21 mouse cellular contexts compared by ENCODE assay signal in genomic region chr10:84498867-84499266, GRCm38 (mm10). TPM values are rescaled to one million over a fixed set of nuclear protein-coding genes. Genes with fewer than 3 reads are reported as not detected.
DNase-seq lines count a peak whose midpoint lies in the region; ATAC-seq lines count a peak whose summit lies in the region.
"Had no signal": no experiment of that assay in that cellular context is flagged by ENCODE, and none has a peak within 500 bp of the region (broad histone marks: within the 10 kb centered on the region; RNA-seq: fewer than 3 reads in every experiment).

No protein-coding gene starts in this region.

- no peak overlapping the region for H3K4me2 ChIP-seq in kidney, embryonic 15.5 days
- no peak overlapping the region for H3K4me2 ChIP-seq in midbrain, embryonic 14.5 days (ENCODE audit: low read length)
- H3K4me2 ChIP-seq: embryonic facial prominence, embryonic 13.5 days; forebrain, embryonic 12.5 days; heart, embryonic 13.5 days; hindbrain, embryonic 15.5 days had no signal

- H3K4me1 ChIP-seq in kidney, embryonic 15.5 days: no peaks in the 10 kb centered on the region; the same call in 1 of the 2 replicates
- no peaks in the 10 kb centered on the region for H3K4me1 ChIP-seq in midbrain, embryonic 14.5 days (ENCODE audit: control insufficient read depth, insufficient read depth, low read length)
- H3K4me1 ChIP-seq: embryonic facial prominence, embryonic 13.5 days; hindbrain, embryonic 15.5 days had no signal

- no peaks in the 10 kb centered on the region for H3K36me3 ChIP-seq in kidney, embryonic 15.5 days
- no peaks in the 10 kb centered on the region for H3K36me3 ChIP-seq in midbrain, embryonic 14.5 days (ENCODE audit: control insufficient read depth, insufficient read depth, low read length)
- H3K36me3 ChIP-seq: embryonic facial prominence, embryonic 13.5 days; forebrain, embryonic 12.5 days; heart, embryonic 13.5 days; hindbrain, embryonic 15.5 days had no signal

- no peak overlapping the region for H3K4me3 ChIP-seq in kidney, embryonic 15.5 days (replicated peaks)
- H3K4me3 ChIP-seq in midbrain, embryonic 14.5 days (replicated peaks; ENCODE audit: low read depth, low read length): no peak overlapping the region
- H3K4me3 ChIP-seq: embryonic facial prominence, embryonic 13.5 days; forebrain, embryonic 12.5 days; gastrocnemius, adult 2 months; heart, embryonic 13.5 days; hindbrain, embryonic 15.5 days had no signal

- H3K27ac ChIP-seq in kidney, embryonic 15.5 days: no peak overlapping the region
- no peak overlapping the region for H3K27ac ChIP-seq in midbrain, embryonic 14.5 days (replicated peaks; ENCODE audit: low read depth, low read length)
- H3K27ac ChIP-seq: embryonic facial prominence, embryonic 13.5 days; forebrain, embryonic 12.5 days; gastrocnemius, adult 2 months; heart, embryonic 13.5 days; hindbrain, embryonic 15.5 days had no signal

- 12% methylated on average over 2 of the region's 2 CpGs for WGBS in kidney, embryonic 15.5 days
- WGBS in midbrain, embryonic 14.5 days: 76% methylated on average over 2 of the region's 2 CpGs

- ATAC-seq in kidney, embryonic 15.5 days (replicated peaks; ENCODE audit: low FRiP score): peak; percentile 33; the same call in 1 of the 2 replicates
- 0 out of 2 replicates have a peak, but pooled peaks have one; percentile 26 for ATAC-seq in megakaryocyte progenitor cell, adult 5-6 weeks (replicated peaks; ENCODE audit: poor library complexity)
- no peak for ATAC-seq in midbrain, embryonic 14.5 days (ENCODE audit: low FRiP score, low TSS enrichment)
- ATAC-seq: forebrain, embryonic 16.5 days had no signal

- H3K9me3 ChIP-seq in kidney, embryonic 15.5 days (replicated peaks): no peaks in the 10 kb centered on the region
- H3K9me3 ChIP-seq in midbrain, embryonic 14.5 days (ENCODE audit: control insufficient read depth, low read length): no peaks in the 10 kb centered on the region
- H3K9me3 ChIP-seq: embryonic facial prominence, embryonic 13.5 days; forebrain, embryonic 12.5 days; heart, embryonic 13.5 days; hindbrain, embryonic 15.5 days had no signal

- H3K9ac ChIP-seq in kidney, embryonic 15.5 days: no peak overlapping the region
- H3K9ac ChIP-seq in midbrain, embryonic 14.5 days (replicated peaks; ENCODE audit: low read length): no peak overlapping the region
- H3K9ac ChIP-seq: embryonic facial prominence, embryonic 13.5 days; forebrain, embryonic 12.5 days; heart, embryonic 13.5 days; hindbrain, embryonic 15.5 days had no signal

- no peaks in the 10 kb centered on the region for H3K27me3 ChIP-seq in kidney, embryonic 15.5 days
- H3K27me3 ChIP-seq in midbrain, embryonic 14.5 days (ENCODE audit: control insufficient read depth, insufficient read depth, low read length): no peaks in the 10 kb centered on the region
- H3K27me3 ChIP-seq: CH12.LX; embryonic facial prominence, embryonic 13.5 days; forebrain, embryonic 12.5 days; heart, embryonic 13.5 days; hindbrain, embryonic 15.5 days had no signal

- no peak for DNase-seq in kidney, postnatal 25 days
- peak; percentile 34 for DNase-seq in MN1 (ENCODE audit: low spot score)
- peak; percentile 33 for DNase-seq in forelimb bud, embryonic 11.5 days (ENCODE audit: low read depth, low spot score)
- no peak for DNase-seq in urinary bladder, postnatal 10 days (ENCODE audit: low spot score)
- no peak for DNase-seq in midbrain, embryonic 14.5 days
- DNase-seq: adrenal gland, adult 2 months; adrenal gland, postnatal 25 days; cerebellum, adult 2 months; cerebellum, postnatal 14 days; gastrocnemius, adult 2 months; gastrocnemius, postnatal 25 days; heart, adult 11 months; heart, postnatal 36 days had no signal

RNA-seq across cellular contexts. Expression of gene Ckap4, which starts 35.0 kb away (rescaled TPM):
- polyA plus RNA-seq in kidney, embryonic 15.5 days (2015; fragmentation: Nextera tagmentation; extraction: Ambion mirVana): 89.9 and 94.3 TPM in 2 replicates
- 72.5 and 84.2 TPM in 2 replicates for total RNA-seq in megakaryocyte progenitor cell, adult 5-6 weeks (2015)
- total RNA-seq in megakaryocyte progenitor cell, adult 5-6 weeks (2017): 63.4 and 70.0 TPM in 2 replicates
- polyA plus RNA-seq in midbrain, embryonic 14.5 days (2014; fragmentation: Nextera tagmentation; extraction: Ambion mirVana): 57.2 and 71.5 TPM in 2 replicates

RNA-seq across cellular contexts. Expression of gene Nuak1, which starts 58.5 kb away (rescaled TPM):
- 3.0 and 3.2 TPM in 2 replicates for polyA plus RNA-seq in kidney, embryonic 15.5 days (2015; fragmentation: Nextera tagmentation; extraction: Ambion mirVana)
- total RNA-seq in megakaryocyte progenitor cell, adult 5-6 weeks (2015): 0.12 TPM in 2 replicates
- 0.03 and 0.17 TPM in 2 replicates for total RNA-seq in megakaryocyte progenitor cell, adult 5-6 weeks (2017)
- polyA plus RNA-seq in midbrain, embryonic 14.5 days (2014; fragmentation: Nextera tagmentation; extraction: Ambion mirVana): 5.4 and 9.2 TPM in 2 replicates

Comparison
In these comparisons a context has a peak if more than half of its experiments do, and no peak if none do; other contexts are left out.
1. DNase-seq: peak in MN1 (single experiment) and forelimb bud, embryonic 11.5 days (single experiment); none in kidney, postnatal 25 days (0 of 2), urinary bladder, postnatal 10 days (single experiment) and midbrain, embryonic 14.5 days (single experiment).